ENCODE assay signal across 26 mouse cellular contexts in genomic region chr4:101246569-101246968, GRCm38 (mm10). TPM values are rescaled to one million over a fixed set of nuclear protein-coding genes. Genes with fewer than 3 reads are reported as not detected.
DNase-seq lines count a peak whose midpoint lies in the region; ATAC-seq and TF ChIP-seq lines count a peak whose summit lies in the region.
"Had no signal": no experiment of that assay in that cellular context is flagged by ENCODE, and none has a peak within 500 bp of the region (broad histone marks: within the 10 kb centered on the region; RNA-seq: fewer than 3 reads in every experiment).

No protein-coding gene starts in this region.

- peaks cover 66% of the 10 kb centered on the region for H3K4me1 ChIP-seq in G1E (ENCODE audit: insufficient read depth, low read depth, low read length)
- H3K4me1 ChIP-seq in liver, embryonic 15.5 days (replicated peaks): peaks cover 65% of the 10 kb centered on the region
- H3K4me1 ChIP-seq: forebrain, embryonic 13.5 days; midbrain, embryonic 15.5 days; neural tube, embryonic 12.5 days had no signal

- DNase-seq in G1E (ENCODE audit: low spot score) (no peak), liver (peak; percentile 71)
- peak; percentile 69 for DNase-seq in c-Kit-positive CD71-positive TER-119-positive erythroid progenitor cells, embryonic 14.5 days (ENCODE audit: low spot score)
- DNase-seq in layer of hippocampus, adult 11-12 months (ENCODE audit: low spot score): no peak
- DNase-seq in cerebellum, adult 8-10 months: no peak
- DNase-seq in left cerebral cortex, postnatal 10 days (ENCODE audit: extremely low spot score in 1 of 2, low spot score in 2 of 2): no peak
- DNase-seq: adrenal gland, postnatal 10 days; B cell, adult 2 months; cerebellum, adult 2 months; heart, postnatal 10 days; kidney, adult 11 months; kidney, postnatal 4 days; lung, embryonic 14.5 days; lung, postnatal 36 days; retina, postnatal 1 day; right cerebral cortex, postnatal 25 days; thymus, adult 2 months had no signal

- no peak overlapping the region for H3K9ac ChIP-seq in liver, embryonic 15.5 days
- H3K9ac ChIP-seq: forebrain, embryonic 13.5 days; limb, embryonic 12.5 days; lung, embryonic 14.5 days; midbrain, embryonic 15.5 days; neural tube, embryonic 12.5 days had no signal

- H3K27me3 ChIP-seq in G1E (ENCODE audit: insufficient read depth, low read length): no peaks in the 10 kb centered on the region
- H3K27me3 ChIP-seq in liver, embryonic 15.5 days: no peaks in the 10 kb centered on the region
- H3K27me3 ChIP-seq: CH12.LX; forebrain, embryonic 13.5 days; limb, embryonic 12.5 days; midbrain, embryonic 15.5 days; neural tube, embryonic 12.5 days had no signal

- H3K4me3 ChIP-seq in G1E (ENCODE audit: low read depth, low read length): no peak overlapping the region
- peak overlapping the region; percentile 26; the same call in 1 of the 2 replicates for H3K4me3 ChIP-seq in liver, embryonic 15.5 days (replicated peaks)
- H3K4me3 ChIP-seq: embryonic facial prominence, embryonic 10.5 days; forebrain, embryonic 13.5 days; limb, embryonic 12.5 days; midbrain, embryonic 15.5 days; neural tube, embryonic 12.5 days had no signal

- peak overlapping the region; percentile 84 for H3K27ac ChIP-seq in liver, embryonic 15.5 days (replicated peaks)
- H3K27ac ChIP-seq: embryonic facial prominence, embryonic 10.5 days; forebrain, embryonic 13.5 days; limb, embryonic 12.5 days; midbrain, embryonic 15.5 days; neural tube, embryonic 12.5 days had no signal

- peak; percentile 61 for ATAC-seq in G1E (ENCODE audit: extremely low read depth, insufficient number of reproducible peaks, low FRiP score, poor library complexity, severe bottlenecking)
- ATAC-seq in liver, embryonic 15.5 days (ENCODE audit: insufficient read depth): peak; percentile 89
- ATAC-seq: activated CD4-positive, CD25-positive, alpha-beta regulatory T cell, adult 4 months; forebrain, embryonic 13.5 days; midbrain, embryonic 15.5 days had no signal

- intact Hi-C loops in left cerebral cortex, postnatal 10 days (cut with DNase I): no loop called here

- peaks cover 6% of the 10 kb centered on the region for H3K36me3 ChIP-seq in G1E (replicated peaks)
- H3K36me3 ChIP-seq in liver, embryonic 15.5 days (replicated peaks): no peaks in the 10 kb centered on the region
- H3K36me3 ChIP-seq: embryonic facial prominence, embryonic 10.5 days; limb, embryonic 12.5 days; midbrain, embryonic 15.5 days; neural tube, embryonic 12.5 days had no signal

- WGBS in liver, embryonic 15.5 days (ENCODE audit: insufficient replicate concordance): 22% methylated on average over 2 of the region's 2 CpGs

- no peaks in the 10 kb centered on the region for H3K9me3 ChIP-seq in G1E (replicated peaks)
- no peaks in the 10 kb centered on the region for H3K9me3 ChIP-seq in liver, embryonic 15.5 days (replicated peaks)
- H3K9me3 ChIP-seq: embryonic facial prominence, embryonic 10.5 days; forebrain, embryonic 13.5 days; limb, embryonic 12.5 days; midbrain, embryonic 15.5 days; neural tube, embryonic 12.5 days had no signal

- H3K4me2 ChIP-seq in liver, embryonic 15.5 days: peak overlapping the region; percentile 53
- H3K4me2 ChIP-seq: forebrain, embryonic 13.5 days; heart, embryonic 11.5 days; limb, embryonic 12.5 days; lung, embryonic 14.5 days; midbrain, embryonic 15.5 days; neural tube, embryonic 12.5 days had no signal

- TF ChIP-seq CTCF in G1E (IDR thresholded peaks at IDR 0.05; ENCODE audit: low read depth, low read length): no peak

RNA-seq across cellular contexts. Expression of gene Jak1, which starts 18.5 kb away (rescaled TPM):
- 102 and 129 TPM in 2 replicates for total RNA-seq in G1E (2014; fragmentation: Nextera tagmentation)
- total RNA-seq in G1E (2017): 71.6 and 89.5 TPM in 2 replicates
- 253 and 263 TPM in 2 replicates for polyA plus RNA-seq in G1E (2012)
- 42.4 and 44.7 TPM in 2 replicates for polyA plus RNA-seq in liver, embryonic 15.5 days (2015; fragmentation: Nextera tagmentation; extraction: Ambion mirVana)
- total RNA-seq in left cerebral cortex, postnatal 10 days (2021): 100 to 1,000 TPM; 120 to 126 TPM

Comparison
In these comparisons a context has a peak if more than half of its experiments do, and no peak if none do; other contexts are left out.
1. DNase-seq: peak in c-Kit-positive CD71-positive TER-119-positive erythroid progenitor cells, embryonic 14.5 days (single experiment) and liver (single experiment); none in G1E (single experiment), layer of hippocampus, adult 11-12 months (single experiment), cerebellum, adult 8-10 months (single experiment) and left cerebral cortex, postnatal 10 days (0 of 2).